Mouse (Mus musculus) stomach, adult 2 months (tissue): Measurements from ENCODE around the gene Gdap1l1. TPM values are rescaled to one million over a fixed set of nuclear protein-coding genes. Genes with fewer than 3 reads are reported as not detected.

Source experiments
- polyA plus RNA-seq: library from polyadenylated mRNA; depleted of rRNA; stranded (reverse); fragments of >200 nt; gene quantifications from 2 replicates; pipeline ENCODE4 v1.2.3, GENCODE M21; 2012; rRNA removed

Gdap1l1 gene
- polyA plus RNA-seq, result 0.68 and 1.2 TPM in 2 replicates

GRCm38 (mm10) chr2:163438246-163438618 lies at the start of gene Gdap1l1:
Gene Gdap1l1 (plus strand): TSS chr2:163438476.

GRCm38 (mm10) chr2:163397905-163398304 lies 40.4 kb upstream of the Gdap1l1 start, which contains the start of gene Jph2:
Gene Jph2 (minus strand): TSS chr2:163397993.

GRCm38 (mm10) chr2:163424597-163424996 lies 13.7 kb upstream of the Gdap1l1 start, which contains the start of gene Oser1:
Gene Oser1 (minus strand): TSS chr2:163424697.

GRCm38 (mm10) chr2:163472466-163472851 lies 34.2 kb downstream of the Gdap1l1 start, which contains the start of gene Fitm2:
Gene Fitm2 (minus strand): TSS chr2:163472629.

GRCm38 (mm10) chr2:163492018-163492417 lies 53.7 kb downstream of the Gdap1l1 start, which contains the start of gene R3hdml:
Gene R3hdml (plus strand): TSS chr2:163492318.

Other genes starting within 250 kb of the Gdap1l1 start
- 5.1 and 6.1 TPM in 2 replicates for gene Tox2, start 235.4 kb upstream of the Gdap1l1 start, polyA plus RNA-seq
- 37.3 and 84.4 TPM in 2 replicates for gene Jph2, start 40.5 kb upstream of the Gdap1l1 start, polyA plus RNA-seq
- gene Oser1, start 13.8 kb upstream of the Gdap1l1 start, polyA plus RNA-seq, result 2.0 and 2.9 TPM in 2 replicates
- 8.1 and 8.9 TPM in 2 replicates for gene Fitm2, start 34.2 kb downstream of the Gdap1l1 start, polyA plus RNA-seq
- 0.09 and 0.33 TPM in 2 replicates for gene R3hdml, start 53.8 kb downstream of the Gdap1l1 start, polyA plus RNA-seq
- gene Hnf4a, start 68.3 kb downstream of the Gdap1l1 start, polyA plus RNA-seq, result 92.7 and 94.7 TPM in 2 replicates
- gene Ttpal, start 163.8 kb downstream of the Gdap1l1 start, polyA plus RNA-seq, result 8.6 and 9.8 TPM in 2 replicates
- gene Serinc3, start 206.7 kb downstream of the Gdap1l1 start, polyA plus RNA-seq, result 65.6 and 69.2 TPM in 2 replicates
- 54.6 and 92.8 TPM in 2 replicates for gene Pkig, start 219.9 kb downstream of the Gdap1l1 start, polyA plus RNA-seq